Mouse (Mus musculus) kidney, adult 2 months (tissue): ENCODE results near the gene Olfr459.

ENCODE experiments used
- CTCF ChIP-seq: fragments of 200-500 bp; conservative IDR thresholded peaks from 2 replicates; pipeline ENCODE4 v1.5.1; 2011; ENCODE audit warnings: low read depth, mild to moderate bottlenecking, control low read depth, low read length, moderate library complexity, mixed read lengths; ENCODE audit not compliant: insufficient read depth, insufficient read length
- POLR2A ChIP-seq: fragments of 200-500 bp; IDR thresholded peaks from one replicate; pipeline ENCODE4 v1.6.1; 2011; ENCODE audit warnings: low read depth, low read length, control low read depth

DNA sequence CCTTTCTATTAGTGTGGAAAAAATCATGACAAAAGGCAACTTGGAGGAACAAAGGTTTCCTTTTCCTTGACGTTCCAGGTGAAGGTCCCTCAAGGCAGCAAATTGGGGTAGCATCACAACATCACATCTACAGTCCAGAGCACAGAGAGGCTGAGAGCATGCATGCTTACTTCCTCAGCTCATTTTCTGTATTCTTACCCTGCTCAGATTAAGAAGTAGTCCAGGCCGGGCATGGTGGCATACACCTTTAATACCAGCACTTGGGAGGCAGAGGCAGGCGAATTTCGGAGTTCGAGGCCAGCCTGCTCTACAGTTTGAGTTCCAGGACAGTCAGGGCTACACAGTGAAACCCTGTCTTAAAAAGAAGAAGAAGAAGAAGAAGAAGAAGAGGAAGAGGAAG is 10.7 kb downstream of the Olfr459 start:
- no peak for TF ChIP-seq CTCF
- TF ChIP-seq POLR2A, result no peak
